Mouse (Mus musculus) layer of hippocampus, postnatal 10 days (tissue): ENCODE data around the gene Ap3b1. TPM values are rescaled to one million over a fixed set of nuclear protein-coding genes. Genes with fewer than 3 reads are reported as not detected.

ENCODE experiments used
- DNase-seq, 2 experiments: peaks; one replicate each; pipeline ENCODE4 v3.0.0; 2021; ENCODE audit warnings: low spot score in 2 of 2
- microRNA-seq, 2 experiments: library from miRNA; unstranded; fragments of <30 nt; microRNA quantifications; one replicate each; pipeline ENCODE4 v1.2.0; 2021
- total RNA-seq, 2 experiments: library from RNA; stranded (reverse); gene quantifications; 2 replicates each; pipeline ENCODE4 v1.2.3; 2021

Gene Ap3b1
- total RNA-seq, 2 experiments from 2014 or later, result 45.4 to 46.2 TPM

DNA sequence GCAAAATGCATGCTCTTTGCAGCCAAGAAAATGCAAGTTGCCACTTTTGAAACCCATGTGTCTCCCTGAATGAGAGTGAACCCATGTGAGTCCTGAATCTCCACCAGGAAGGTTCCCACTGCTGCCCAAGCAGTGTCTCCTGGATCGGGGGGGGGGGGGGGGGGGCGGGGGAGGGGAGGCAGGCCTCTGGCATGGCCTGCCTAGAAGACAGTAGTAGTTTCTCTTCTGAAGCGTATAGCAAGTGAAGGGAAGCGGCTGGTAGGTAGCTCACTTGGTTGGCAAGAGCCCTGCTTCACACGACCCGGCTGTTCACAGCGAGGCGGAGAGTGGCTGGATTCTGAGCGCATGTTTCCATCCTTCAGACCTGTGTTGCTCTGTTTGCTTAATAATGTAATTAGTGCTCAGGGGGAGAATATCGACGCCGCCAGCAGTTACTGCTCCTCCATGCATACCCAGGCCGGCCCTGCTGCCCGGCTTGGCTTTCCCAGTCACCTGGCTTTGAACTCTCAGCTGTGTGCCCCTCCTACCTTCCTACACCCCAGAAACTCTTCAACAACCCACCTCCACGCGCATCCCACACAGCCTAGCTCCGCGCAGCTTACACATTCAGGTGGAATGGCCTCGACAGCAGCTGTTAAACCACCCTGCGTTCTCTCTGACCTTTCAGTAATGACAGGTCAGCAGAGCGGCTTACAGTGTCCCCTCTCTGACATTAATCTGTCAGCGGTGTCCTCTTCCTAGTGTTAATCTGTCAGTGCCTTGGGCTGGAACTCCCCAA is 217.8 kb downstream of the Ap3b1 start:
- no peak for DNase-seq

- DNase-seq, result no peak
These were observed 218.4 kb downstream of the Ap3b1 start for GRCm38 (mm10) chr13:94577177-94577540.

- DNase-seq, result no peak
These were observed 236.5 kb downstream of the Ap3b1 start for GRCm38 (mm10) chr13:94595289-94595688.

DNA sequence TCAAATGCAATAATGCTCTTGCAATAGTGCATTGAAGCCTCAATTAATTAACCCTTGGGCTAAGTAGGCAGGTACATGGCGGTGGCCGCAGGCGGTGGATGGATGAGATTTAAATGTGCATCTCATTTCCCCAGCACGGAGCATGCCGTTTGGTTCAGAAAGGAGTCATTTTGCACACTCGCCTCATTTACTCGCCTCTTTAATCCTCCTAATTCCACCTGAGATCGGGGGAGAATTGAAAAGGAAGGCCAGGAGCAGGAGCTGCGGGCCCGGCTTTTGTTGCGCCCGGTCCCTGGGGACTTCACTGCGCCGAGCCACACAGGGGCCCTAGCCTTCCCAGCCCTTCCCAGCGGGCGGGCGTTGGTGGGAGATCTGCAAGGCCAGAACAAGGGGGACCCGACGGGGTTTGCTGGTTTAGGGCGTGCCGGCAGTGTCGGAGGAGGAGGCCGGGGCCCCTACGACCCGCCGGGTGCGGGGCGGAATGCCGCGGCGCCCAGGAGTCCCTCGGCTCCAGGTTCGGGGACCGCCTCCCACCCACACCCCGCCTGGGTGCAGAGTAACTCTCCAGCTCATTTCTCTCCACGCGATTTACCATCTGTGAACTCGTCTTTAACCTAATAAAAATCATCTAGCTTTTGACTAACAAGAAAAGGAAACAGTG is 237.1 kb downstream of the Ap3b1 start:
- peak; percentile 19 to 32 for DNase-seq

DNA sequence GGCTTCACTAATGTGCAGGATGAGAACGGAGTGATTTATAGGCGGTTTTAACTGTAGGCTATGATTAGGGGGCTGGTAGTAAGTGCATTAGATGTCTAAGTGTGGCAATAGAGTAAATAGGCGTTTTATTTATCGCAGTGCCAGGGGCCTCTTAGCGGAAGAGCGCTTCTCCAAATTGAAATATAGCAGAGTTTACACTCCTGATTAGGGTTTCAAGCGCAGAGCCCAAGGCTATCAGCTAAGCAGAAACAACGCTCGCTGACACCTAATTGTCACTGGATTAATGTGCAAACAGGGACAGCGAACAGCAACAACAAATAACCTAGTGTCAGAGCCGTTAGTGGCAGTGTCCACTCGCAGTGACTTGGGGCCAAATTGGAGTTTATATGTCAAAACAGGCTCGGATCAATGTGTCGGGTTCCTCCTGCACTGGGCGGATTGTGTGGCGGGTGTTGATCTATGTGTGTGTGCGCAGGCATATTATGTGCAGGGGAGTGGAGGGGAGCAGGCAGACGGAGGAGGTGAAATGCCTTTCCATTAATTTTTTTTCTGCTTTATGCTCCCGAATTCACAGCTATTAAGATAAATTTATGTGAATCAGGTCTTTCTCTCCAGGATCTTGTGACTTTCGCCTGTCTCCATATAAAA is 237.8 kb downstream of the Ap3b1 start:
- peak; percentile 22 to 29 for DNase-seq

- DNase-seq, result no peak
These were observed 241.0 kb downstream of the Ap3b1 start for GRCm38 (mm10) chr13:94599718-94600117.

DNA sequence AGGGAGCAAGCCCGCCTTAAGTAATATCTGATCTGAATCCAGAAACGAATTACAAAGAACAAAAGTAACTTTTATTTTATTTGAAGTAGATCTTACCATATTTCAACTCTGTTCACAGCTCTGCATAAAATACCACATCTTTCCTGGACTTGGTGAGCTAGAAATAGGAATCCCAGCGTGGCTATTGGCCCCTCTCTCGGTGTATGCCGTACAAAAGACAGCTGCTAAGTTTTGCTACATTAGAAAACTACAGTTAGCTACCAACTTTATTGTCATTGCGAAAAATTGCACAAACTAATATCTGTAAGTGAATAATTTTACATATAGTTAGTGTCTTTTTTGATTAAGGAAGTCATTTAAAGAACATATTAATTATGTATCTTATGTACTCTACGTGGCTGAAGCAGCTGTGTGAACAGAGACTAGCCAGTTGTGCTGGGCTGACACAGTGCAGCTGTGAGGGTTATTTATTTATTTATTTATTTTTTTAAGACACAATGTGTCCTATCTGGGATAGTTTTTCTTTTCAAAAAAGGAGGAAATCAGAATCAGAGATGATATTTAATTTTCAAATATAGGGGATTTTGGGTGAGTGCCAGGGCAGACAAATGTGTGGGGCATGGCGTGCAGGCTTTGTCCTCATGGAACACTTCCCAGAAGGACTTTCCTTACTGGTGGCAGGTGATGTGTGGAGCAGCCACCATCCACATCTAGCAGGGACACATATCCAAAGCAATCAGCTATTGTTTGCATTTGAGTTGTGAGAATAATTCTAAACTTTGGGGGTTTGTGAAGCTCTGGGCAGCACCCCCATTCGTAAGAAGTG is 248.5 kb downstream of the Ap3b1 start:
- no peak for DNase-seq

DNA sequence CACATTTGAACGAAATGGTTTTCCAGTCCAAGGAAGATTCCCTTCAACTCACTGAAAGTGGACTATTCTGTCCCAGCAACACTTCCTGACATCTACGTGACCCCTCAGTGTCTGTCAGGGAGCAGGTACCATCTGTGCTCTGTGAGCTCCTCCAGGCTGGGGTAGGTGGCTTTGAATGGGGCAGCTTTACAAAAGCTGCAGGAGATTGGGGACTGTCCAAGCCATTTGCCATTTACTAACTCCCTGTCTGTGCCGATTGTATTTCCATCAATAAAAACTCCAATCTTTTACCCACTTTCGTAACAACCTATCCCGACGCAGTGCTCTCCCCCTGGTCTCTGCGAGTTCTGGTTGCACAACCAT is 249.1 kb downstream of the Ap3b1 start:
- DNase-seq, result no peak

- no peak for DNase-seq
These were observed 249.7 kb downstream of the Ap3b1 start for GRCm38 (mm10) chr13:94608420-94608831.

DNA sequence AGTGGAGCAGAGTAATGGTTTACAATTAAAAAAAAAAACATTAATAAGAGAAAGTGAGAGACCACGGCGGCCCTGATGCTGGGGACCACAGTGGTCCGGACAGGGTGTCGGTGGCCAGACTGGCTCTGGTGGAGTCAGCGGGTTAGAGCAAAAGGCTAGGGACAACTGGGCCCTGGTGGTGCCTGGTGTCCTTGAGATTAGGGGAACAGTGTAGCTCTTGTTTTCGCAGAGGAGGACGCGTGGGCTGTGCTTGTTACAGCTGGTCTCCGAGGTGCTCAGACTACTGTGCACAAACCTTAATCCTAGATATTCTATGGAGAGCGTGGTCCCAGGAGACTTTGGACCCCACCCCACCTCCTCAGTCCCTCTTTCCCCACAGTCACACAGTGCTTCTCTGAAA is 250.2 kb downstream of the Ap3b1 start:
- DNase-seq, result no peak

Small RNA genes within 50 kb of the gene (microRNA-seq; reads per million reads assigned to microRNA genes)
- 0 reads per million in 2 experiments for gene Gm25109

Other genes with a start within 250 kb of the Ap3b1 start
- 100 to 1,000 TPM; 142 to 170 TPM for gene Scamp1, start 73.1 kb upstream of the Ap3b1 start, total RNA-seq